Mouse (Mus musculus) adrenal gland, postnatal 25 days (tissue): ENCODE data around the gene Rnf39. TPM values are rescaled to one million over a fixed set of nuclear protein-coding genes. Genes with fewer than 3 reads are reported as not detected.

Source experiments
- DNase-seq: peaks from one replicate; pipeline ENCODE4 v3.0.0; 2021; ENCODE audit warnings: mixed read lengths
- long read RNA-seq: library from polyadenylated mRNA; stranded (forward); transcript quantifications from one replicate; pipeline ENCODE4 v2.0.0, GENCODE M21; 2021
- total RNA-seq: library from RNA; stranded (reverse); gene quantifications from 2 replicates; pipeline ENCODE4 v1.2.3, GENCODE M21; 2021

Rnf39 gene
- 0.85 TPM in 1 of 2 replicates, not detected in the other for total RNA-seq
- long read RNA-seq, transcript Rnf39-201 (4 exons, 1,579 nt), result major isoform, 5 of 5 reads
- long read RNA-seq, partial matches to known transcripts, result 0 of 5 reads
- long read RNA-seq, other reads (novel, unspliced or antisense), result 0 of 5 reads

DNA sequence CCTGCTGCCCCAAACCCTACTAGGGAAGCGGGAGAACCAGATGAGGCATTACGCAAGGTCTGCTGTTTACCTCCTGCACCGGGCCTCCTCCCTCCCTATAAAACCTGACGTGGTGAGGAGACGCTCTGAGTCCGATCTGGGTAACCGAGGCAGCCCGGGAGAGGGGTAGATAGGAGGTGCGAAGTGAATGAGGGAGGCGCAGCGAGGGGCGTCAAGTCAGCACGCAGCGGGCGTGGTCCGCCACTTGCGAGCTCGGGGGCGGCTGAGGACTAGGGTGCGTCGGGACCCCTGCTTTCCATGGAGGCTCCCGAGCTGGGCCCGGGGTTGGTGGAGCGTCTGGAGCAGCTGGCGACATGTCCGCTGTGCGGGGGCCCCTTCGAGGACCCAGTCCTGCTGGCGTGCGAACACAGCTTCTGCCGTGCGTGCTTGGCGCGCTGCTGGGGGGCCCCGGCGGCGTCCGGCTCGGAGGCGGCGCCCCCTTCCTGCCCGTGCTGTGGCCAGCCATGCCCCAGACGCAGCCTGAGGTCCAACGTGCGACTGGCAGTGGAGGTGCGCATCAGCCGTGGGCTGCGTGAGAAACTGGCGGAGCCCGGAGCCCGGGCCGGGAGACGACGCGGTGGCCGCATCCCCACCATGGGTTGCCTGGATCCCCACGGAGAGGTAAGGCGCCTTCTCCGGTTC lies at the start of gene Rnf39:
Gene Rnf39 (plus strand): TSS at position 128 of the 681 bp plus-strand sequence.
- peak; percentile 10 for DNase-seq

DNA sequence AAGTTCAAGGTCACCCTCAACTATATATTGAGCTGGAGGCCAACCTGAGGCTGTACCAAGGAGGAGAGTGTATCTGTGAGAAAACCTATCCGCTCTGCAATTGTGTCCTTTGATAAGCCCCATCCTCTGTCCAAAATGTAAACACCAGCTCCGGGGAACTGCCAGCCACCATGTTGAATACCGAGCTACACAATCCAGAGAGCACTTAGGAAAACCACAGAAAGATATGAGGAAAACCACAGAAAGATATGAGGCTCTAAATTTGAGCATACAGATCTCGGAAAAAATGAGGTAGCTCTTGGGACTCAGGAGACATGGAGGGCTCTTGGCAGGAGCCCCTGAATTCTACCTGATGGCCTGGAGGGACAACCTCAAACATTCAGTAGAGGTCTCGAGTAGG lies 49.3 kb upstream of the Rnf39 start:
- no peak for DNase-seq

DNA sequence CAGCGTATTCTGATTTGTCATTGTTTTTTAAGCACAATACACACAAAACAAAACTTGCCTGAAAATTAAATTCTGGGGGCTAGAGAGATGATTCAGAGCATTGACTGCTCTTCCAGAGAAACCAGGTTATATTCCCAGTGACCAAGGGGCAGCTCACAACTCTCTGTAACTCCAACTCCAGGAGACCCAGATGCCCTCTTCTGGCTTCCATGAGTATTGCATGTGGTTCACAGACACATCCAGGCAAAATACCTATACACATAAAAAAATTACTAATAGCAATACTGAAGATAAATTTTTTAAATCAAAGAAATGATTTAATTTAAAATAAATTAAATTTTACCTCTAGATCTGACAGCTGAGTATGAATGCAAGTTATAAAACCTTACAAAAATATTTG lies 46.1 kb upstream of the Rnf39 start:
- DNase-seq, result peak; percentile 13

DNA sequence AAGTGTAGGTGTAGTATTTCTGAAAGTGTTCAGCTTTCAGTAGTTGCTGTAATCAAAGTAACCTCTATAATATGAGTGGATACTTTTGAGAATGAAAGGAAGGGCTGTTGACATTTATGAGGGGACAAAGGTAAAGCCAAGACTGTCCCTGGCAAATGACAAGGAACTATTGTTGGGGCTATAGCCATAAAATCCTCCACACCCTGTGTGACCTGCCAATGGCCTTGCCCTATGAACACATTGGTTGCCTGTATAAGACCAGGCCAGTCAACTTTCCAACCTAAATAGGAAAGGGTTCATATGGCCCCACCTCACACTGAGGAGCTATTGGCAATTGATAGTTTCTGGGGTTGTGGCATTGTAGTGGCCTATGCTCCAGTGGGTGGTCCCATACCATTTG lies 45.7 kb upstream of the Rnf39 start:
- DNase-seq, result no peak

DNA sequence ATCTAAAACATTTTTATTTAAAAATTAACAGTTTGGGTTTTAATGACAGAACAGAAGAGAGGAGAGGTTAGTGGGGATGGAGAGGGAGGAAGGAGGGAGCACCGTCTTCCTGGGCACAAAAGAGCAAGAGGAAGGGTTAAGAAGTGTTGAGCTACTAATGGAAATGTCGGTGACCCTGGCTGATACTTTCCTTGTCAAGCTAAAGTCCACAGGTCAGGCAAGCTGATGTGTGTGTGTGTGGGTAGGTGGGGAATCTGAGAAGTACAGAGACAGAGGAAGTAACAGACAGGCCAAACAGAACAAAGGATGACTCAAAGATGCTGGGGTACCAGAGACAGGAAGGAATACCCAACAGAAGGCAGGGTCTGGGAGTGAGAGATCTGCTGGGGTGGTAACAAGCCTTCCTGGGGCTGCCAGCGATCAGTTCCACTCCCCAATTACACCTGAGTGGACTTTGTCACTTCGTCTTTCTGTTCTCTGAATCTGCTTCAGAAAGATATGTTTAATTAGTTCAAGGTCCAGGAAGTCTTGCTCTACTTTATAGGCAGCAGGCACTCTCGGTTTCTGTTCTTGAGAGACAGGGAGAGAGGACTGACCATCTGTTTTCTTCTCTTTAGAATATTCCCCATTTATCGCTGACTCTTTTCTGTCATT lies 45.0 kb upstream of the Rnf39 start, which contains the start of gene Trim31:
Gene Trim31 (plus strand): TSS at position 567 of the 654 bp plus-strand sequence.
- DNase-seq, result no peak

DNA sequence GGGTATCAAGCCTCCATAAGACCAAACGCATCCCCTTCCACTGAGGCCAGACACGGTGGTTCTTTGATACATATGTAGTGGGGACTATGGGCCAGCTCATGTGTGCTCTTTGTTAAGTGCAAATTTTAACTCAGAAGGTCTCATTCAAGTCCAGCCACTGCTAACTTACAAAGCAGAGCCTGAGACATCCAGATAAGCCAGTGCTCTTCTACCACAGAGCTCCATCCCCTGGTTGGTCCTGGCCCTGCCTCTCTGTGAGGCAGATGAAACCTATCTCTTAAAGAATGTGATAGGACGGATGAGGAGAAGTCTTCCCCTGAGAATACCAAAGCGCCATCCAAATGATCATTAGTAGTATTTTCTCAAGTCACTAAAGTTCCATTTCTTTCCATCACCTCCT lies 43.3 kb upstream of the Rnf39 start:
- no peak for DNase-seq

DNA sequence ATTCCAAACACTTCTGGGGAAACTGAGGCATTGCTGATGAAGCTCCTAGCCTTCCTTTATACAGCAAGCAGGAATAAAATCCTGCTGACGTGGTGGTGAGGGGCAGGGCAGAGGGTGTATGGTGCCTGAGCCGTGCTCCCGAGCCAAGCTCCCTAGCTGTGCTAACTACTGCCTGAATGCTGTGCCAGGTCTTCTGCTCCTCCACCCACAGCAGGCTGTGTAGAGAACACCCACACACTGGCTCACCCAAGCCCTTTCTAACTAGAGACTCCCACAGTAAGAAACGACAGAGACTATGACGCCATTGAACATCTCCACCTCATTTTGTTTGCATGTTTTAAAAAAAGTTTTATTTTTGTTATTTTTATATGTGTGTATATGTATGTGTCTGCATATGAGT lies 42.7 kb upstream of the Rnf39 start:
- DNase-seq, result no peak

DNA sequence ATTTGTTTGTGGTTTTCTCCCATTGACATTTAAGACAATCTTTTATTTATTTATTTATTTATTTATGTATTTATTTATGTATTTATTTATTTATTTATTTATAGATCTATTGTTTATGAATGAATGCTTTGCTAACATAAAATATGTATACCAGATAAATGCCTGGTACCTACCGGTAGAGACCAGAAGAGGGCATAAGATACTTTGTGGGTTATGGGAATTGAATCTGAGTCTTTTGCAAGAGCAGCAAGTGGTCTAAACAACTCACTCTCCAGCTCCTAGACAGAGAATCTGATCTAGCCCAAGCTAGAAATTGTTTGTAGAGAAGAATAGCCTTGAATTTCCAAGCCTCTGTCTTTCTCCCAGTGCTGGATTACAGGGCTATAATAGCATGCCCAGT lies 42.0 kb upstream of the Rnf39 start:
- no peak for DNase-seq

DNA sequence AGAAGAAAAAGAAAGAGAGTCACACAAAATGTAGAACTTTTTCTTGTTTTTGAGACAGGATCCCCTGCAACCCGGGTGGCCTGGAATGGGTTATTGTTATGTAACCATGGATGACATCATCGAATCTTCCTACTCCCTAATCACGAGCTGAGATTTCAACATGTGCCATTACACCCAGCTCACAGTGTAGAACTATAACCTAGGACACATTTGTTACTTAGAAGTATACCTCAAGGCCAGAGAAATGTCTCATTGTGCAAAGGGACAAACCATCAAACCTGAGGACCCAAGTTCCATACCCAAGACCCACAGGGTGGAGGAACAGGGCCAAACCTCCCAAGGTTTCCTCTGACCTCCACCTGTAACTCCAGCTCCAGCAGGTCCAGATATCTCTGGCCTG lies 39.1 kb upstream of the Rnf39 start:
- no peak for DNase-seq

DNA sequence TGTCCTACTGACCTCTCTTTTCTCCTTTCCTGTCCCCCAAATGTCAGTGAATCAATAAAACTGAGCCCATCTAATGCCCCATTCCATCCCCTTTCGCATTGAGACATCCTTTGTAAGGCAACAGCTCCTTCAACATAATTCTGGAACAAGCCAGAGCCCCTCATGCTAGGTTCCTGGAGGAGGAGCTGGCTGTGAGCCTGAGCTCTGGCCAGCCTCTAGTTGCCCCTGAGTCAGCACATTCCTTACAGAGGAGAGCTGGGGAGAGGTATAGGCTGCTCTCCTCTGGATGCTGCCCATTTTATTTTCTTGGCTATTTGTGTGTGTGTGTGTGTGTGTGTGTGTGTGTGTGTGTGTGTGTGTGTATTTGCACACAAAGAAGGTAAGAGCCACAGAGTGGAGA lies 34.5 kb upstream of the Rnf39 start:
- DNase-seq, result no peak

DNA sequence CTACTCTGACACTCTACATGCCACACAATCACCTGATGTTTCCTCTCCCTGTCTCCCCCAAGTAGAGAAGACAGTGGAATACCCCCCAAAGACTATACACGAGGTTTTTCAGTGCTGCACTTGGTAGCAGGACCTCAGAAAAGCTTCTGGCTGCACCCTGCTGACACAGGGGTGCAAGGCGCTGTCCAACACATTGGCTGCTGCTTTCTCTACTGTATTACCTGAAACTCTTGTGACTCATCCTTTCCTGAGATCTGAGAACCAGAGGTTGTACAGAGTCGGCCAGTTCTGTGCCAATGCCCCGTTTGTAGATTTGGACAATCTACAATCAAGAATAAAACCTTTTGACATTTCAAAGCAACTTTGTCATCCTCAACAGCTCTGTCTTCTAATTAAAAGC lies 32.9 kb upstream of the Rnf39 start:
- no peak for DNase-seq

DNA sequence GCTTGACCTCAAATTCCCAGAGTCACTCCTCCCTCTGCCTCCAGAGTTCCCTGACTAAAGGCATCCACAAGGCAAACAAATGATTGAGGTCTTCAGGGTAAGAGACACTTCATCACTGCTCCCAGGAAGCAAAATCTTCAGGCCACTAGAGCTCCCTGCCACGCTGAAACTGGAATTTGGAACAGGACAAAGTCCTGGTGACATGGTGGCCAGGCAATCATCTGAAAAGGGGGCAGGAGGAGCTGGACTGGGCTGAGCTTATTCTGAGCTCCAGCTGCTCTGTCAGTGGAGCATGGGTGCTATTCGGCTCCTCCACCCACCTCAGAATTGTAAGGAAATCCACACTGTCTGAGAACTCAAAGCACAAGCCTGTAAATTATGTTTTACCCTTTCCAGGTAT lies 30.7 kb upstream of the Rnf39 start:
- no peak for DNase-seq

DNA sequence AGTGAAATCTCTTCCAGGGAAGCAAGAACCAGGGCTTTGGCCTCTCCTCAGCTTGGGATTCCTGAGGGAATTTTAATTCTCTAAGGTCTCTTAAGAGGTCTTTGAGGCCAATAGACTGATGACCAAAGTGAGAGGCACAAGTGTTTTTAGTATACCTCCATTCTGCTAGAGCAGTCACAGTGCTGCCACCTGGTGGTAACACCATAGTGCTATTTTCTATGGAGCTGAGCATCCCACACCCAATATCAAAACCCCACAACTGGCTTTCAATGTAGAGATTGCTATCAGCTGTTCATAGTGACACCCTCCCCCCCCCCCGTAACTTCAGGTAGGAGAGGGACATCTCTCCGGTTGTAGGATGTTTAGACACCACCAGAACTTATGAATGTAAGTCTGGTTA lies 28.6 kb upstream of the Rnf39 start:
- peak; percentile 82 for DNase-seq

DNA sequence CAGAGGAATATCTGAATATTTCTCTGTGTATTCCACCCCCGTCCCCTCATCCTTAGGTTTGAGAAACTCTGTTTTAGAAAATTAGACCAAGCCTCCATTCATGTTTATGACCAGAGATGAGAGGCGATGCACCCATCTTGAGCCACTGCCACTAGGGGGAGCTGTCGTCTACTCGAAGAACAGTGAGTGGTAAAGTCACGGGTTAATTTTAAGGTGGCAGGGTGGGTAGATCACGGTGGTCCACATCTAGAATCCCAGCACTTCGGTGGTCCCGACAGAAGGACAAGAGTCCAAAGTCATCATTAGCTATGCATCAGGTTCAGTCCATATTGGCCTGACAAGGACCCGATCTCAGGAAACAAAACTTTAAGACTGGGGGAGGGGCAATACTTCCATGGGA lies 27.6 kb upstream of the Rnf39 start:
- peak; percentile 70 for DNase-seq

DNA sequence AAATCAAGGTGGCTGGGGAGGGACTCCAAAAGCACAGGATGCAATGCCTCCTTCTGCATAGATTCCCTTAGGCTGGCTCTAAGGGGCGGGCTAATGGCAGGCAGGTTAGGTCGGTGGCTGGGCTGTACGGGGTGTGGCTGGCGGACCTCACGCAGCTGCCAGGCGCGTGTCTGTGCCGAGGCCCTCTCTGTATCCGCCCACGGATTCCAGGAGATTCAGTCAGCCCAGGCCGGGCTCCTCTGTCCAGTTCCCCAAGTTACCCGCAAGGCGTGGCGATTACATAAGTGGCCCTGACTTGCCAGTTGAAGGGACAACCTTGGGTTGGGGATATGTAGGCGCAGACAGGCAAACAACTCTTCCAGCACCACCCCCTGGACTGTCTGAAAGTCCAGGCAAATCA lies 22.5 kb upstream of the Rnf39 start:
- peak; percentile 56 for DNase-seq

DNA sequence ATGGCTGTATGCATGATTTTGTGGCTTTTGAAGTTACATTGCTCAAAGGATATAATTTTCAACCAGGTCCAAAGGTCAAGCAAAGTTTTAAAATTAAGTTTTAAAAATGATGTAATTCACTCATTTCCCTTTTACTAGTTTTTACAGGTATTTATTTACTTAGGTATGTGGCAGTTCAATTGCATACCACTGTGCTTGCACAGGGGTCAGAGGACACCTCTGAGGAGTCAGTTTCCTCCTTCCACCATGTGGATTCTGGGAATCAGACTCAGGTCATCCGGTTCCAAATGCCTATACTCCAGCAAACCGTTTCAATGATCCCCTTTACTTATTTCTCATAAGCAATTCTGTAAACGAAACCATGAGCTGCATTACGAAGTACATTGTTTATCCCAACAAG lies 20.0 kb upstream of the Rnf39 start:
- DNase-seq, result no peak

DNA sequence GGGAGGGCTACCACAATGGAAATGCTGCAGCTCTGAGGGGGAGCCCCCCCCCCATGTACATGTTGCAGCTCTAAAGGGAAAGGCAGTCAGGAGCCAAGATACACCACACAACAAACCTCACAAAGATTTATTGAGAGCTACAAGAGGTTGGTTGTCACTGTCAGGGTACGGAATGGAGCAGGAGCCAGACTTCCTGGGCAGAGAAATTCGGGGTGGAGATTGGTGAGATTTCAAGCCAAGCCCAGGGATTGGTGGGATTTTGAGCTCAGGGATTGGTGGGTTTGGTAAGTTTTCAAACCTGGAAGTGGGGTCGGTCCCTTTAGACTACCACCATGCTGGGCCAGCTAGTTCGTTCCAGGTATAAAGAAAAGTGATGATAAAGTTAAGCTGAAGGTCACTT lies 19.2 kb upstream of the Rnf39 start:
- DNase-seq, result no peak

DNA sequence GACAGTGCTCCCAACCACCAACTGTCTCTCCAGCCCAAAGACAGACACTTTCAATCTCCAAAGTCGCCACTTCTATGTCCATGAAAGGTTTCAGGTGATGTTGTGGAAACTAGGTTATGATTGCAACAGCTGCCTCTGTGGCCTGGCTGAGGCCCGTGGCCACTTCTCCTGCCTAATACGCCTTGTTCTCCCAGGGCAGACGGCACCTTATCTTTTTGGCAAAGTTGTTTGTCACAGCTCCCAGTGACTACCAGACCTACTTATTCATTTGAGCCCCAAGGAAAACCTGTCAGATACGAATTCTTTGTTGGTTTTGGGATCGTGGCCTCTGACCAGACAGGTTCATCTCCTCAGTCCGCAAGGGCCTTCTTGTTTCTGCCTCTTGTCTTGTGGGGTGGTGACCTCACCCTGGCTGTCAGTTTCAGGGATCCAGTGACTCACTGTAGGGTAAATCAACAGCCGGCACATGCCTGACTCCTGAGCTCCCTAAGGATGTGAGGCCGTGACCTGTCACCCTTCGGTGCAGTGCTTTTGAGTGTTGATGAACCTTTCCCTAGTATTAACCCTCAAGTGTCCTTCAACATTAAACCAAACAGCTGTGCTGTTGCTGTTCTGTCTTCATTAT lies 15.1 kb upstream of the Rnf39 start:
- DNase-seq, result no peak

DNA sequence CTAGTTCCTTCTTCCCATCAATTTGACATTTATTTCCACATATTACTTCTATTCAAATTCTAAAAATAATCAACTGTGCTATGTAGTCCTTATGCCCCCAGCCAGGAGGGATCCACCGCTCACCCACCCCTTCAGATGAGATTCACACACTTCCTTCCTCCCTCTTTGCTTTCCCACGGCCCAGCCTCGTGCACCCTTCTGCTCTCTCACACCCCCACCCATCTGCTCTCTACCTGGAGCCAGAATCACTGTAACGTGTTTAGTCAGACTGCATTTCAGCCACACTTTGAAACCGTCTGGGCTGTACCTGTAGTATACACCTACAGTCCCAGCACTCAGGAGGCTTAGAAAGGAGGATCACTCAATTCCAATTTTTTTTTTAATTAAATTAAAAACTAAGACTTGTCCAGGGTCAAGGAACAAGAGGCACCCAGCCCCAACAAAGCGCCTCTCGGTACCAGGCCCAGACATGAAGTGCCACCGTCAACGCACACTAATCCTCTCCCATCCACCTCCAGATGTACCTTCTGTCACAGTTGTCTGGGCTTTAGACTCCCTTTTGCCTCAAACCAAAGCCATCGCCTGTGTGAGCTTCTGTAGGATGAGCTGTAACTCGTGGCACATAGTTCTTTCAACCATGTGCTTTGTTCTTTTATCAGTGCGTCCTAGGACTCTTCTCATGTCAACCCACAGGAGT lies 13.3 kb upstream of the Rnf39 start:
- no peak for DNase-seq

DNA sequence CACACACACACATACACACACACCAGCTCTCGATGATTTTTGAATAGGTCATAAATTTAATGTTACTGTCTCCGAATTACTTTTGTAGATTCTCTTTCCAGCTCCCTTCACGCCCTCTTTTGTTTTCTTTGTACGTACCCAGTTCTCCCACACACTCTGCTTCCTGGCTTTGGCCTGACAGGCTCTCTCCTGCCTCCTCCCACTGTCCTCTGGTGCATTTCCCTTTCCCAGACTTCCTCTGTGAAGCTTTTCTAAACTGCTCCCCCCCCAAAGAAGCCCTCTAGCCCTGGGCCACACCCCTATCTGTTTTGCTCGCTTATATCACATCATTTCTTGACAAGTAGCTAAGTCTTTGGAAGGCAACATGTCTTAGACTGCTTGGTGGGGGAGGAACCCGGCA lies 12.5 kb upstream of the Rnf39 start:
- no peak for DNase-seq

DNA sequence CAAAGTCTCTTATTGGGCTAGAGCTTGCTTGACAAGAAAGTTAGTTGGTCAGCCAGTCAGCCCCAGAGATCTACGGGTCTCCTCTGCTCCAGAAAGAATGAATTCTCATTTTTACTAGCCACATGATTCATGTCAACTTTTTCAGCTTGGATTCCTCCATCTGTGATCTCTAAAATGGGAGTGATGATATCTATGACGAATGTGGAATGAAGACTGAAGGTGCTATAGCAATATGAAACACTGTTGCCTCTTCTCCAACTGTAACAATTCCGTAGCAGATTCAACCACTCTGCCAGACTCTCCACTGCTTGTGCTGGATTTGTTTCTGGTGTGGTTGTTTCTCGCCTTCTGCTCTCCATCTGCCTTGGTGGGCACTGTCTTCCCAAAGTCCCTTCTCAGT lies 11.6 kb upstream of the Rnf39 start:
- DNase-seq, result no peak

DNA sequence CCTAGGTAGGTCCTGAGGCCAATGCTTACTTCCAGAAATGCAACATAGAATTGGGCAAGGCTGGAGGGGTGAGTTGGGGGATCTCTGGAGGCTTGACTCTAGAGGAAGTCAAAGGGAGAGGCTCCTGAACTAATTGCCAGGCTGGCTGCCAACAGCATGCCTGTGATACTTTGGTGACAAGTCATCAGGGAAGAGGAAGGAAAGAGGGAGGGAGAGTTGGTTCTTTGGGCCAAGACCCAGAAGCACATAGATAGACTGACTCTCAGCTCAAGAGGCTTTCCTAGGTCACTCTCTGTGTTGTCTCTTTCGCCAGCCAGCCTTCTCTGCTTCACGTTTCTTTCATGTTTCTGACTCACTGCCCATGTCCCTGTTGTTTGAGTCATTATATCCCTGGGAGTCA lies 10.9 kb upstream of the Rnf39 start:
- peak; percentile 43 for DNase-seq

DNA sequence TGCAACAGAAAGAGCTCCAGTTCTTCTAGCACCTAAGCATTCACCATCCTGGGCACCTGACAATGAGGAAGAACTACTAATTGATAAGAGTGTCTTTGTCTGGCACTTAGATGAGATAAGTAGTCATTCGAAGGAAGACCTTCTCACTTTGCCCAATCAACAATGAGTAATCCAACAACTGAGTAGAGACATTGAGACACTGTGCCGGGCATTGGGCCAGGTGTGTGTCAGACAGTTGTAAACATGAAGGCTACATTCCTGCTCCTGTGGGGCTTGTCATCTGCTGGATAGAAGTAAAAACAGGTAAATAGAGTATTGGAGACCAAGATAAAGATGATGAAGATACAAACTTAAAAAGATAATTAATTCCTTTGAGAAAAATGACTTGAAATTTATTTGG lies 4.7 kb upstream of the Rnf39 start:
- DNase-seq, result peak; percentile 75
